12 mouse cellular contexts compared by ENCODE assay signal in genomic region chr9:31175978-31176377, GRCm38 (mm10). TPM values are rescaled to one million over a fixed set of nuclear protein-coding genes. Genes with fewer than 3 reads are reported as not detected.
A peak's percentile ranks its signal among the peaks of the same experiment; 100 is the strongest.
DNase-seq lines count a peak whose midpoint lies in the region; ATAC-seq and TF ChIP-seq lines count a peak whose summit lies in the region.
"Had no signal": no experiment of that assay in that cellular context is flagged by ENCODE, and none has a peak within 500 bp of the region (broad histone marks: within the 10 kb centered on the region; RNA-seq: fewer than 3 reads in every experiment).

No protein-coding gene starts in this region.

- intact Hi-C loops in left cerebral cortex, postnatal 25 days (cut with DNase I), result loop anchor here (1.0 to 5.0 kb wide), 3 partner anchors 69 to 155 kb away; partner anchors contain the start of gene Prdm10
- intact Hi-C loops in left cerebral cortex, postnatal 10 days (cut with DNase I), result loop anchor here (5.0 to 10.0 kb wide), 2 partner anchors 36 to 109 kb away; partner anchors contain the start of genes Aplp2 and Prdm10

- H3K4me2 ChIP-seq in heart, embryonic 13.5 days, result no peak overlapping the region
- H3K4me2 ChIP-seq: hindbrain, embryonic 15.5 days; liver, embryonic 13.5 days had no signal

- no peak overlapping the region for H3K9ac ChIP-seq in heart, embryonic 13.5 days
- H3K9ac ChIP-seq: hindbrain, embryonic 15.5 days; liver, embryonic 13.5 days had no signal

- no peak for DNase-seq in cerebellum, adult 2 months
- DNase-seq in cerebellum, postnatal 36 days, result no peak
- DNase-seq in heart, postnatal 4 days, result no peak
- peak; percentile 22 to 77 for DNase-seq in left cerebral cortex, postnatal 25 days (ENCODE audit: low spot score in 2 of 2)
- DNase-seq in left cerebral cortex, postnatal 10 days (ENCODE audit: extremely low spot score in 1 of 2, low spot score in 2 of 2), result no peak
- DNase-seq in kidney, postnatal 10 days, result no peak
- DNase-seq: liver, embryonic 13.5 days had no signal

- peaks cover 33% of the 10 kb centered on the region for H3K36me3 ChIP-seq in heart, embryonic 13.5 days
- H3K36me3 ChIP-seq: hindbrain, embryonic 15.5 days had no signal

- H3K27ac ChIP-seq in cerebellum, adult 2 months (ENCODE audit: insufficient read depth, low read length), result peak overlapping the region; percentile 76; the same call in 1 of the 2 replicates
- H3K27ac ChIP-seq in heart, embryonic 13.5 days (replicated peaks), result peak overlapping the region; percentile 88
- H3K27ac ChIP-seq in olfactory bulb, adult 2 months (ENCODE audit: insufficient read depth, low read depth, low read length), result peak overlapping the region; percentile 79
- H3K27ac ChIP-seq: embryonic facial prominence, embryonic 10.5 days; kidney, postnatal 0 days; liver, embryonic 13.5 days had no signal

- WGBS in cerebellum, adult 2 months, result 16% methylated on average over 3 of the region's 3 CpGs
- WGBS in heart, embryonic 13.5 days, result 62% methylated on average over 3 of the region's 3 CpGs
- 18% methylated on average over 3 of the region's 3 CpGs for WGBS in olfactory bulb, adult 2 months

- no peak for TF ChIP-seq CTCF in cerebellum, adult 2 months (IDR thresholded peaks at IDR 0.05; ENCODE audit: borderline replicate concordance, insufficient read depth, low read depth, low read length)
- TF ChIP-seq CTCF in olfactory bulb, adult 2 months (IDR thresholded peaks at IDR 0.05; ENCODE audit: insufficient read depth, low read depth, low read length), result no peak

- no peak for TF ChIP-seq POLR2A in cerebellum, adult 2 months (IDR thresholded peaks at IDR 0.05; ENCODE audit: borderline replicate concordance, insufficient read depth, low read length)
- TF ChIP-seq POLR2A in olfactory bulb, adult 2 months (IDR thresholded peaks at IDR 0.05; ENCODE audit: insufficient read depth, low read depth, low read length), result no peak

- peaks cover 29% of the 10 kb centered on the region for H3K4me1 ChIP-seq in cerebellum, adult 2 months (ENCODE audit: control insufficient read depth, insufficient read depth, low read length)
- peaks cover 52% of the 10 kb centered on the region for H3K4me1 ChIP-seq in heart, embryonic 13.5 days
- peaks cover 17% of the 10 kb centered on the region for H3K4me1 ChIP-seq in olfactory bulb, adult 2 months (ENCODE audit: control insufficient read depth, insufficient read depth, low read length)

- no peak for ATAC-seq in heart, embryonic 13.5 days (ENCODE audit: extremely low read depth, insufficient number of reproducible peaks, low FRiP score, low TSS enrichment)

- H3K9me3 ChIP-seq in heart, embryonic 13.5 days, result no peaks in the 10 kb centered on the region
- H3K9me3 ChIP-seq: embryonic facial prominence, embryonic 10.5 days; hindbrain, embryonic 15.5 days; liver, embryonic 13.5 days had no signal

- H3K27me3 ChIP-seq in cerebellum, adult 2 months (ENCODE audit: control insufficient read depth, insufficient read depth, low read length), result no peaks in the 10 kb centered on the region
- no peaks in the 10 kb centered on the region for H3K27me3 ChIP-seq in heart, embryonic 13.5 days (replicated peaks)
- H3K27me3 ChIP-seq: hindbrain, embryonic 15.5 days; liver, embryonic 13.5 days had no signal

- no peak overlapping the region for H3K4me3 ChIP-seq in cerebellum, adult 2 months (replicated peaks; ENCODE audit: insufficient read depth, low read depth, low read length)
- no peak overlapping the region for H3K4me3 ChIP-seq in heart, embryonic 13.5 days
- no peak overlapping the region for H3K4me3 ChIP-seq in olfactory bulb, adult 2 months (ENCODE audit: insufficient read depth, low read depth, low read length)
- H3K4me3 ChIP-seq: embryonic facial prominence, embryonic 10.5 days; hindbrain, embryonic 15.5 days; liver, embryonic 13.5 days had no signal

RNA-seq across cellular contexts. Expression of gene Aplp2, which starts 35.6 kb away (rescaled TPM):
- 1,017 and 1,095 TPM in 2 replicates for polyA plus RNA-seq in cerebellum, adult 2 months (2012; rRNA removed)
- polyA plus RNA-seq in heart, embryonic 13.5 days (2015; fragmentation: Nextera tagmentation; extraction: Ambion mirVana), result 292 and 311 TPM in 2 replicates
- total RNA-seq in heart, postnatal 4 days (2021), result 100 to 1,000 TPM; 311 to 312 TPM
- total RNA-seq in left cerebral cortex, postnatal 25 days (2021), result 100 to 1,000 TPM; 542 to 572 TPM
- 100 to 1,000 TPM; 480 to 510 TPM for total RNA-seq in left cerebral cortex, postnatal 10 days (2021)
- polyA plus RNA-seq in olfactory bulb, adult 2 months (2012; ENCODE audit: insufficient read depth, insufficient read length, low replicate concordance, missing spikeins), result 531 TPM in 1 of 2 replicates, not detected in the other

RNA-seq across cellular contexts. Expression of gene St14, which starts 44.3 kb away (rescaled TPM):
- polyA plus RNA-seq in cerebellum, adult 2 months (2012; rRNA removed), result 1.2 and 1.4 TPM in 2 replicates
- polyA plus RNA-seq in heart, embryonic 13.5 days (2015; fragmentation: Nextera tagmentation; extraction: Ambion mirVana), result 2.5 and 2.9 TPM in 2 replicates
- under 1 TPM; 0.52 to 0.65 TPM for total RNA-seq in heart, postnatal 4 days (2021)
- 1 to 10 TPM in 1 of 2 experiments, under 1 TPM in 1; 0.60 to 1.3 TPM for total RNA-seq in left cerebral cortex, postnatal 25 days (2021)
- total RNA-seq in left cerebral cortex, postnatal 10 days (2021), result under 1 TPM; 0.30 to 0.49 TPM
- polyA plus RNA-seq in olfactory bulb, adult 2 months (2012; ENCODE audit: insufficient read depth, insufficient read length, low replicate concordance, missing spikeins), result not detected in 2 replicates

Comparison
In these comparisons a context has a peak if more than half of its experiments do, and no peak if none do; other contexts are left out.
1. DNase-seq: peak in left cerebral cortex, postnatal 25 days (2 of 2); none in cerebellum, adult 2 months (0 of 2), cerebellum, postnatal 36 days (0 of 2), heart, postnatal 4 days (single experiment), left cerebral cortex, postnatal 10 days (0 of 2) and kidney, postnatal 10 days (single experiment).
2. Peak in every context shown above with its lines, with median percentiles within 50 percentile points of each other: H3K27ac ChIP-seq.